Mouse (Mus musculus) cortical plate, adult 2 months (tissue): ENCODE data around the gene Usp17ld. TPM values are rescaled to one million over a fixed set of nuclear protein-coding genes. Genes with fewer than 3 reads are reported as not detected.
"Not testable (repeated sequence)": the region's sequence is repeated elsewhere in the genome, so short reads cannot be mapped to it uniquely, and the experiment has no call there.

Experiments used
- H3K27ac ChIP-seq: fragments of 200-500 bp; 2 replicates; pipeline ENCODE4 v1.5.1; 2012; ENCODE audit warnings: low read length, control low read depth, inconsistent platforms; ENCODE audit not compliant: insufficient read depth
- H3K4me1 ChIP-seq: fragments of 200-500 bp; 2 replicates; pipeline ENCODE4 v1.6.1; 2011; ENCODE audit warnings: low read length; ENCODE audit not compliant: control insufficient read depth, insufficient read depth
- H3K4me3 ChIP-seq: fragments of 200-500 bp; 2 replicates; pipeline ENCODE4 v1.5.1; 2011; ENCODE audit warnings: mild to moderate bottlenecking, low read length, control low read depth; ENCODE audit not compliant: insufficient read depth
- CTCF ChIP-seq: fragments of 200-500 bp; IDR thresholded peaks from 2 replicates; pipeline ENCODE4 v1.5.1; 2011; ENCODE audit warnings: mild to moderate bottlenecking, control low read depth, low read length; ENCODE audit not compliant: insufficient read depth; ENCODE audit errors: extremely low read depth
- POLR2A ChIP-seq: fragments of 200-500 bp; IDR thresholded peaks from 2 replicates; pipeline ENCODE4 v1.6.1; 2011; ENCODE audit warnings: mild to moderate bottlenecking, low read length, control low read depth; ENCODE audit not compliant: insufficient read depth; ENCODE audit errors: extremely low read depth
- polyA plus RNA-seq: library from polyadenylated mRNA; depleted of rRNA; stranded (reverse); fragments of >200 nt; gene quantifications from 2 replicates; pipeline ENCODE4 v1.2.3, GENCODE M21; 2012; rRNA removed

Gene Usp17ld
- polyA plus RNA-seq = not detected in 2 replicates

- not testable (repeated sequence) for H3K27ac ChIP-seq, H3K4me3 ChIP-seq, H3K4me1 ChIP-seq
Measured at GRCm38 (mm10) chr7:103252405-103252804, at the start of gene Usp17ld. TSS of gene Usp17ld (minus strand) at chr7:103252505.

GRCm38 (mm10) chr7:103216696-103217095 lies 35.6 kb downstream of the Usp17ld start, which contains the start of gene Olfr594:
TSS of gene Olfr594 (plus strand) at chr7:103216996.
- Histone ChIP-seq H3K4me1 (no peaks in the 10 kb centered on the region), H3K4me3 (no peak within 1 kb of the TSS), H3K27ac (no peak within 1 kb of the TSS)
- TF ChIP-seq POLR2A (no peak), CTCF (no peak)

- H3K4me1 ChIP-seq, H3K4me3 ChIP-seq, H3K27ac ChIP-seq: not testable (repeated sequence)
Measured at GRCm38 (mm10) chr7:103212050-103212449, 40.3 kb downstream of the Usp17ld start.

- Histone ChIP-seq H3K4me3 (no peak within 1 kb of the TSS), H3K4me1 (no peaks in the 10 kb centered on the region), H3K27ac (no peak within 1 kb of the TSS)
- TF ChIP-seq POLR2A (no peak), CTCF (no peak)
Measured at GRCm38 (mm10) chr7:103211562-103211961, 40.7 kb downstream of the Usp17ld start, which contains the start of gene Olfr593. TSS of gene Olfr593 (plus strand) at chr7:103211862.

Other genes with a start within 250 kb of the Usp17ld start
- not detected in 2 replicates for gene Olfr582, start 214.5 kb downstream of the Usp17ld start, polyA plus RNA-seq
- gene Olfr583, start 201.2 kb downstream of the Usp17ld start, polyA plus RNA-seq = not detected in 2 replicates
- not detected in 2 replicates for gene Olfr584, start 170.6 kb downstream of the Usp17ld start, polyA plus RNA-seq
- not detected in 2 replicates for gene Olfr585, start 154.8 kb downstream of the Usp17ld start, polyA plus RNA-seq
- gene Olfr586, start 126.9 kb downstream of the Usp17ld start, polyA plus RNA-seq = not detected in 2 replicates
- gene Olfr588-ps1, start 111.6 kb downstream of the Usp17ld start, polyA plus RNA-seq = not detected in 2 replicates
- not detected in 2 replicates for gene Olfr589, start 96.1 kb downstream of the Usp17ld start, polyA plus RNA-seq
- gene Olfr591, start 74.2 kb downstream of the Usp17ld start, polyA plus RNA-seq = not detected in 2 replicates
- gene Olfr592, start 67.7 kb downstream of the Usp17ld start, polyA plus RNA-seq = not detected in 2 replicates
- gene Olfr593, start 40.6 kb downstream of the Usp17ld start, polyA plus RNA-seq = not detected in 2 replicates
- not detected in 2 replicates for gene Olfr594, start 35.5 kb downstream of the Usp17ld start, polyA plus RNA-seq
- gene Olfr596, start 53.1 kb upstream of the Usp17ld start, polyA plus RNA-seq = not detected in 2 replicates
- gene Olfr597, start 63.8 kb upstream of the Usp17ld start, polyA plus RNA-seq = not detected in 2 replicates
- gene Olfr598, start 71.1 kb upstream of the Usp17ld start, polyA plus RNA-seq = not detected in 2 replicates
- gene Olfr599, start 83.4 kb upstream of the Usp17ld start, polyA plus RNA-seq = not detected in 2 replicates
- gene Olfr600, start 97.2 kb upstream of the Usp17ld start, polyA plus RNA-seq = not detected in 2 replicates
- gene Olfr601, start 110.2 kb upstream of the Usp17ld start, polyA plus RNA-seq = not detected in 2 replicates
- not detected in 2 replicates for gene Olfr603, start 133.7 kb upstream of the Usp17ld start, polyA plus RNA-seq
- gene Usp17lc, start 162.6 kb upstream of the Usp17ld start, polyA plus RNA-seq = not detected in 2 replicates
- not detected in 2 replicates for gene Olfr605, start 192.9 kb upstream of the Usp17ld start, polyA plus RNA-seq
- not detected in 2 replicates for gene Olfr606, start 196.5 kb upstream of the Usp17ld start, polyA plus RNA-seq
- not detected in 2 replicates for gene Olfr607, start 211.6 kb upstream of the Usp17ld start, polyA plus RNA-seq
- not detected in 2 replicates for gene Olfr608, start 217.4 kb upstream of the Usp17ld start, polyA plus RNA-seq
- not detected in 2 replicates for gene Olfr609, start 245.6 kb upstream of the Usp17ld start, polyA plus RNA-seq